Mouse (Mus musculus) megakaryocyte, embryonic 14.5 days (primary cell): ENCODE measurements around the gene Phactr1.

Experiments
- FLI1 ChIP-seq: IDR thresholded peaks from 2 replicates; pipeline ENCODE4 v1.6.1; 2012; ENCODE audit warnings: low read length, inconsistent platforms, mixed read lengths
- GATA1 ChIP-seq: IDR thresholded peaks from 3 replicates; pipeline ENCODE4 v1.6.1; 2012; ENCODE audit warnings: mixed read lengths, low read length, inconsistent platforms, borderline replicate concordance

GRCm38 (mm10) chr13:43182465-43183201, 502.2 kb downstream of the Phactr1 start:
- TF ChIP-seq FLI1 (no peak), GATA1 (no peak)
